In genomic region chr14:32800048-32800447, GRCm38 (mm10) we compare ENCODE assay signal across 21 mouse cellular contexts. TPM values are rescaled to one million over a fixed set of nuclear protein-coding genes. Genes with fewer than 3 reads are reported as not detected.
"Had no signal": no experiment of that assay in that cellular context is flagged by ENCODE, and none has a peak within 500 bp of the region (broad histone marks: within the 10 kb centered on the region; RNA-seq: fewer than 3 reads in every experiment).

No protein-coding gene starts in this region.

- H3K27ac ChIP-seq: liver, embryonic 14.5 days; midbrain, embryonic 13.5 days; midbrain, embryonic 15.5 days; neural tube, embryonic 13.5 days; neural tube, embryonic 15.5 days had no signal

- H3K36me3 ChIP-seq: midbrain, embryonic 13.5 days; midbrain, embryonic 15.5 days; neural tube, embryonic 13.5 days; neural tube, embryonic 15.5 days had no signal

- H3K27me3 ChIP-seq: midbrain, embryonic 13.5 days; midbrain, embryonic 15.5 days; neural tube, embryonic 15.5 days had no signal

- H3K9me3 ChIP-seq: midbrain, embryonic 13.5 days; midbrain, embryonic 15.5 days; neural tube, embryonic 13.5 days; neural tube, embryonic 15.5 days had no signal

- DNase-seq: lung, adult 18-20 months; lung, postnatal 14 days; lung, postnatal 36 days; retina, postnatal 1 day; right cerebral cortex, adult 18-20 months; right cerebral cortex, postnatal 25 days; right cerebral cortex, postnatal 4 days; spleen, adult 18-20 months; thymus, adult 18-20 months; thymus, postnatal 14 days; thymus, postnatal 36 days had no signal

- H3K4me2 ChIP-seq: midbrain, embryonic 11.5 days; midbrain, embryonic 13.5 days; midbrain, embryonic 15.5 days; neural tube, embryonic 13.5 days; neural tube, embryonic 15.5 days had no signal

- H3K4me3 ChIP-seq: midbrain, embryonic 13.5 days; midbrain, embryonic 15.5 days; neural tube, embryonic 13.5 days; neural tube, embryonic 15.5 days had no signal

- H3K9ac ChIP-seq: liver, embryonic 14.5 days; midbrain, embryonic 13.5 days; midbrain, embryonic 15.5 days; neural tube, embryonic 13.5 days; neural tube, embryonic 15.5 days had no signal

- ATAC-seq: midbrain, embryonic 13.5 days; midbrain, embryonic 15.5 days had no signal

RNA-seq across cellular contexts. Expression of gene Fam170b, which starts 33.7 kb away (rescaled TPM):
- polyA plus RNA-seq: midbrain, embryonic 11.5 days; midbrain, embryonic 13.5 days; midbrain, embryonic 15.5 days; midbrain, postnatal 0 days; neural tube, embryonic 11.5 days; neural tube, embryonic 15.5 days; small intestine, adult 2 months; thymus, postnatal 0 days had no signal
